Mouse (Mus musculus) liver, adult 2 months (tissue): ENCODE data around the gene Ctsd.

Source experiments
- CTCF ChIP-seq: fragments of 200-500 bp; IDR thresholded peaks from 2 replicates; pipeline ENCODE4 v1.5.1; 2011; ENCODE audit warnings: low read depth, low read length, control low read depth
- POLR2A ChIP-seq: fragments of 200-500 bp; IDR thresholded peaks from 2 replicates; pipeline ENCODE4 v1.6.1; 2011; ENCODE audit warnings: low read length, control low read depth; ENCODE audit not compliant: insufficient read depth; ENCODE audit errors: extremely low read depth

- no peak for TF ChIP-seq POLR2A
- no peak for TF ChIP-seq CTCF
Measured at GRCm38 (mm10) chr7:142335151-142335550, 52.7 kb downstream of the Ctsd start.
